Mouse (Mus musculus) left cerebral cortex, postnatal 25 days (tissue): ENCODE measurements around the gene Atat1. TPM values are rescaled to one million over a fixed set of nuclear protein-coding genes. Genes with fewer than 3 reads are reported as not detected.

Source experiments
- DNase-seq, 2 experiments: peaks; one replicate each; pipeline ENCODE4 v3.0.0; 2022; ENCODE audit warnings: low spot score in 2 of 2, mixed read lengths in 1 of 2
- intact Hi-C: fragments of 180-260 bp; cut with DNase I; formaldehyde crosslinking; loops from one replicate; pipeline ENCODE4 v1.15.1; 2025
- total RNA-seq, 2 experiments: library from RNA; stranded (reverse); gene quantifications; 2 replicates each; pipeline ENCODE4 v1.2.3; 2021

Atat1 gene
- total RNA-seq, 2 experiments from 2014 or later = 53.0 to 56.1 TPM

- no peak for DNase-seq
- intact Hi-C loops = no loop called here
These were observed 22.1 kb downstream of the Atat1 start for GRCm38 (mm10) chr17:35887725-35888124.

GRCm38 (mm10) chr17:35883777-35884176, 26.1 kb downstream of the Atat1 start:
- intact Hi-C loops = no loop called here
- no peak for DNase-seq

- intact Hi-C loops = no loop called here
- DNase-seq = no peak
These were observed 27.0 kb downstream of the Atat1 start for GRCm38 (mm10) chr17:35882924-35883323.

- DNase-seq = peak; percentile 96 to 97
- intact Hi-C loops = no loop called here
These were observed 30.4 kb downstream of the Atat1 start, which contains the start of gene Dhx16 for GRCm38 (mm10) chr17:35879245-35880057. Dhx16 (plus strand) TSS chr17:35879819.

- intact Hi-C loops = loop anchor here (5.0 kb wide), 1 partner anchor 137 kb away; no protein-coding TSS in a partner anchor
- DNase-seq = peak; percentile 39 to 82
These were observed 35.2 kb downstream of the Atat1 start for GRCm38 (mm10) chr17:35874721-35875120.

- peak; percentile 79 to 83 for DNase-seq
- intact Hi-C loops = loop anchor here (2.0 to 5.0 kb wide), 2 partner anchors 37 to 137 kb away; no protein-coding TSS in a partner anchor
These were observed 35.9 kb downstream of the Atat1 start for GRCm38 (mm10) chr17:35873774-35874519.

GRCm38 (mm10) chr17:35870884-35871696, 38.8 kb downstream of the Atat1 start:
- intact Hi-C loops = loop anchor here (5.0 kb wide), 1 partner anchor 134 kb away; no protein-coding TSS in a partner anchor

GRCm38 (mm10) chr17:35870151-35870883, 39.6 kb downstream of the Atat1 start:
- intact Hi-C loops = loop anchor here (5.0 kb wide), 1 partner anchor 133 kb away; no protein-coding TSS in a partner anchor
- DNase-seq = no peak

More at GRCm38 (mm10) chr17:35870884-35871696, 38.8 kb downstream of the Atat1 start:
- DNase-seq = no peak

GRCm38 (mm10) chr17:35869346-35870067, 40.4 kb downstream of the Atat1 start:
- DNase-seq = no peak

GRCm38 (mm10) chr17:35868961-35869345, 40.9 kb downstream of the Atat1 start:
- intact Hi-C loops = no loop called here
- DNase-seq = no peak

More at GRCm38 (mm10) chr17:35869346-35870067, 40.4 kb downstream of the Atat1 start:
- intact Hi-C loops = loop anchor here (5.0 kb wide), 1 partner anchor 132 kb away; no protein-coding TSS in a partner anchor

GRCm38 (mm10) chr17:35868165-35868820, 41.6 kb downstream of the Atat1 start:
- no peak for DNase-seq
- intact Hi-C loops = no loop called here

- intact Hi-C loops = no loop called here
- DNase-seq = no peak
These were observed 42.7 kb downstream of the Atat1 start for GRCm38 (mm10) chr17:35866911-35867890.

- intact Hi-C loops = no loop called here
- DNase-seq = peak in 1 of 2 experiments; percentile 35
These were observed 43.5 kb downstream of the Atat1 start for GRCm38 (mm10) chr17:35866281-35866831.

- intact Hi-C loops = no loop called here
- DNase-seq = peak in 1 of 2 experiments; percentile 25
These were observed 44.2 kb downstream of the Atat1 start, which contains the start of gene Ppp1r18 for GRCm38 (mm10) chr17:35865481-35866280. Ppp1r18 (plus strand) TSS chr17:35865593.

GRCm38 (mm10) chr17:35864832-35865353, 45.0 kb downstream of the Atat1 start:
- no peak for DNase-seq
- intact Hi-C loops = no loop called here
